In the genomic region with DNA sequence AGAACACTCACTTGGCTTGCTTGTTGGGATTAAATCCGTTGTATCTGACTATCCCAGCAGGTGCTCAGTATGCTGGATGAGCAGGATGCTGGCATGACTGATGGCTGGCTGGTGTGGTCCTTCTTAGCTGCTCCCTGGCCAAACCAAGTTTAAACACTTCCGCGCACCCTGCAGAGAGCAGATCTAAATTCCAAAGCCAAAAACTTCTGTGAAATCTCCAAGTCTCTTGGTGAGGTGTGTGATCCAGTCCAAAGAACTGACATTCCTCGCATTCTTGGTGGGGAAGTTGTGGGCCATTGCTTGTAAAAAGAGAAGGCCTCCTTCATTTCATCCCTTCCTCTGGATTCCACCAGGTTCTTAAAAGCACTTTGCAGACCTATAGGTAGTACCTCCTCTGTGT, we compare ENCODE assay signal across 10 mouse cellular contexts.
"Had no signal": no experiment of that assay in that cellular context is flagged by ENCODE, and none has a peak within 500 bp of the region (broad histone marks: within the 10 kb centered on the region; RNA-seq: fewer than 3 reads in every experiment).

No protein-coding gene starts in this region.

- H3K36me3 ChIP-seq: limb, embryonic 15.5 days; midbrain, embryonic 12.5 days; neural tube, embryonic 13.5 days had no signal

- H3K27ac ChIP-seq: left cerebral cortex, adult 2 months; limb, embryonic 15.5 days; midbrain, embryonic 12.5 days; neural tube, embryonic 13.5 days; stomach, postnatal 0 days had no signal

- H3K27me3 ChIP-seq: limb, embryonic 15.5 days; midbrain, embryonic 12.5 days; neural tube, embryonic 13.5 days had no signal

- ATAC-seq: midbrain, embryonic 16.5 days had no signal

- H3K9me3 ChIP-seq: limb, embryonic 15.5 days; midbrain, embryonic 12.5 days; neural tube, embryonic 13.5 days had no signal

- H3K9ac ChIP-seq: limb, embryonic 15.5 days; midbrain, embryonic 12.5 days; neural tube, embryonic 13.5 days had no signal

- H3K4me2 ChIP-seq: limb, embryonic 15.5 days; midbrain, embryonic 12.5 days; neural tube, embryonic 13.5 days had no signal

- DNase-seq: kidney, adult 11 months; kidney, adult 9 months; kidney, postnatal 14 days; lung, adult 18-20 months had no signal

- H3K4me3 ChIP-seq: left cerebral cortex, adult 2 months; limb, embryonic 15.5 days; midbrain, embryonic 12.5 days; neural tube, embryonic 13.5 days had no signal
